Mouse (Mus musculus): ENCODE data around the gene Lrrc27. TPM values are rescaled to one million over a fixed set of nuclear protein-coding genes. Genes with fewer than 3 reads are reported as not detected.

Lrrc27 gene
- polyA plus RNA-seq, 1 experiment from 2014 or later: 2.8 TPM

- Histone ChIP-seq H3K4me2 (replicated peaks) (no peak overlapping the region), H3K9me3 (no peaks in the 10 kb centered on the region), H3K27me3 (no peaks in the 10 kb centered on the region), H3K36me3 (no peaks in the 10 kb centered on the region), H3K27ac (replicated peaks) (no peak overlapping the region), H3K4me3 (no peak overlapping the region), H3K9ac (replicated peaks) (no peak overlapping the region), H3K4me1 (peaks cover 13% of the 10 kb centered on the region)
- 78% methylated on average over 1 of the region's 1 CpGs for WGBS
- ATAC-seq (replicated peaks): no peak
These were observed 2.7 kb downstream of the Lrrc27 start for GRCm38 (mm10) chr7:139215516-139215915.

GRCm38 (mm10) chr7:139215946-139216345 is 3.2 kb downstream of the Lrrc27 start:
- H3K27me3 ChIP-seq: no peaks in the 10 kb centered on the region
- no peak overlapping the region for H3K9ac ChIP-seq (replicated peaks)
- WGBS: 95% methylated on average over 7 of the region's 7 CpGs
- no peaks in the 10 kb centered on the region for H3K9me3 ChIP-seq
- no peak overlapping the region for H3K27ac ChIP-seq (replicated peaks)
- no peaks in the 10 kb centered on the region for H3K36me3 ChIP-seq
- no peak overlapping the region for H3K4me3 ChIP-seq
- ATAC-seq (replicated peaks): no peak
- peaks cover 13% of the 10 kb centered on the region for H3K4me1 ChIP-seq
- H3K4me2 ChIP-seq (replicated peaks): no peak overlapping the region

DNA sequence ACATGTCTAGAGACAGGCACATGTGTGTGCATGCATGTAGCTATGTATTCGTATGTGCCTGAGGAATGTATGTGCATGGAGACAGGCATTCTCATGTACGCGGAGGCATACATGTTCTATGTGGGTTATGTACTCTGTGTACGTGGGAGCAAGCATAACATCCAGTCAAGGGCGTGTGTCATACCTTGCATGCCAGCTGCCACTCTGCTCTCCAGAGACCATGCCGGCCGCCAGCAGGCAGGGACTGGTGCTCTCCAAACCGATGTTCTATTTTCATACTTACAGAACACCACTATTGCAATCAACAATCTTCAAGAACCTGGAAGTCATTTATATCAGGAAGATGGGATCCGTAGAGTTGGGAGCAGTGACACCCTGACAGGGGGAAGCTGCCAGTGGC is 3.7 kb downstream of the Lrrc27 start:
- Histone ChIP-seq H3K27ac (replicated peaks) (no peak overlapping the region), H3K27me3 (no peaks in the 10 kb centered on the region), H3K4me1 (peaks cover 13% of the 10 kb centered on the region), H3K36me3 (no peaks in the 10 kb centered on the region), H3K9me3 (no peaks in the 10 kb centered on the region), H3K4me2 (replicated peaks) (no peak overlapping the region), H3K9ac (replicated peaks) (no peak overlapping the region), H3K4me3 (no peak overlapping the region)
- WGBS: 93% methylated on average over 9 of the region's 9 CpGs
- ATAC-seq (replicated peaks): no peak

DNA sequence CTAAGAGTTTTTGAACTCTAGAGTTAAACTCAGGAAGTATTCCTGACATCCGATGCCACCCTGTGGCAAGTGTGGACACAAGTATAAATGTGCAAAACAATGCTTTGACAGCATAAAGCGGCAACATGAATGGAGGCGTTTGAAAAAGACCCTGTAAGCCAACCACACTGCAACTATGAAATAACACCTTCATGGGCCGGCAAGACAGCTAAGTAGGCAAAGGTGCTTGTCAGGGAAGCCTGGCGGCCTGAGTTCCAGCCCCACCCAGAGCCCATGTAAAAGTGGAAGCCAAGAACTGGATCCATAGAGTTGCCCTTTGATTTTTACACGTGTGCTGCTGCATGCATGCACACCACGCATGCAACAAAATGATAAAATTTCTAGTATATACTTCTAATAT is 4.3 kb downstream of the Lrrc27 start:
- H3K9ac ChIP-seq (replicated peaks): no peak overlapping the region
- H3K4me2 ChIP-seq (replicated peaks): no peak overlapping the region
- H3K4me1 ChIP-seq: peaks cover 13% of the 10 kb centered on the region
- no peaks in the 10 kb centered on the region for H3K27me3 ChIP-seq
- H3K27ac ChIP-seq (replicated peaks): no peak overlapping the region
- 76% methylated on average over 7 of the region's 7 CpGs for WGBS
- no peak overlapping the region for H3K4me3 ChIP-seq
- no peaks in the 10 kb centered on the region for H3K36me3 ChIP-seq
- H3K9me3 ChIP-seq: no peaks in the 10 kb centered on the region
- ATAC-seq (replicated peaks): no peak

GRCm38 (mm10) chr7:139218641-139219415 is 6.0 kb downstream of the Lrrc27 start:
- no peaks in the 10 kb centered on the region for H3K36me3 ChIP-seq
- H3K27me3 ChIP-seq: no peaks in the 10 kb centered on the region
- peaks cover 2% of the 10 kb centered on the region for H3K4me1 ChIP-seq
- no peak overlapping the region for H3K9ac ChIP-seq (replicated peaks)
- ATAC-seq (replicated peaks): no peak
- no peak overlapping the region for H3K27ac ChIP-seq (replicated peaks)
- 67% methylated on average over 6 of the region's 6 CpGs for WGBS
- no peak overlapping the region for H3K4me2 ChIP-seq (replicated peaks)
- no peaks in the 10 kb centered on the region for H3K9me3 ChIP-seq
- H3K4me3 ChIP-seq: no peak overlapping the region

DNA sequence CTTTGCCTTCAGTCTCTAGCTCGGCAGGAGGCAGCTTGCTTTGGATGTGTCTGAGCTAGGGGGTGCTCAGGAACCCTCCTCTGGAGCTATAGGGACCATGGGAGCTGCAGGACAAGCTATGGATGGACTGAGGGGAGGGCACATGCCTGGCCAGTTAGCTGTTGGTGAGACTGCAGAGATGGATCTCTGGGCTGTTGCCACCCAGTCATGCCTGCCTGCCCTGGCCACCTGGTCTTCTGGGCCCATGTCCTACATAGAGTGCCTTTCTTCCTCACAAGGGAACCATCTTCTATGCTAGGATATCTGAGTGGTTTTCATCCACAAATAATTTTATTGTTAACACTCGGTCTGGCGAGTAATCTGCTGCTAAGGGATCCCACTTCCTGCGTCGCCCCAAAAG is 6.7 kb downstream of the Lrrc27 start:
- Histone ChIP-seq H3K27me3 (no peaks in the 10 kb centered on the region), H3K4me3 (no peak overlapping the region), H3K36me3 (no peaks in the 10 kb centered on the region), H3K4me2 (replicated peaks) (no peak overlapping the region), H3K9me3 (no peaks in the 10 kb centered on the region), H3K4me1 (no peaks in the 10 kb centered on the region), H3K27ac (replicated peaks) (no peak overlapping the region), H3K9ac (replicated peaks) (no peak overlapping the region)
- 87% methylated on average over 5 of the region's 5 CpGs for WGBS
- ATAC-seq (replicated peaks): no peak

GRCm38 (mm10) chr7:139220303-139220702 is 7.5 kb downstream of the Lrrc27 start:
- no peaks in the 10 kb centered on the region for H3K27me3 ChIP-seq
- H3K36me3 ChIP-seq: no peaks in the 10 kb centered on the region
- 53% methylated on average over 2 of the region's 2 CpGs for WGBS
- no peaks in the 10 kb centered on the region for H3K4me1 ChIP-seq
- no peak overlapping the region for H3K4me2 ChIP-seq (replicated peaks)
- H3K9me3 ChIP-seq: no peaks in the 10 kb centered on the region
- no peak overlapping the region for H3K9ac ChIP-seq (replicated peaks)
- ATAC-seq (replicated peaks): no peak
- H3K4me3 ChIP-seq: no peak overlapping the region
- no peak overlapping the region for H3K27ac ChIP-seq (replicated peaks)

DNA sequence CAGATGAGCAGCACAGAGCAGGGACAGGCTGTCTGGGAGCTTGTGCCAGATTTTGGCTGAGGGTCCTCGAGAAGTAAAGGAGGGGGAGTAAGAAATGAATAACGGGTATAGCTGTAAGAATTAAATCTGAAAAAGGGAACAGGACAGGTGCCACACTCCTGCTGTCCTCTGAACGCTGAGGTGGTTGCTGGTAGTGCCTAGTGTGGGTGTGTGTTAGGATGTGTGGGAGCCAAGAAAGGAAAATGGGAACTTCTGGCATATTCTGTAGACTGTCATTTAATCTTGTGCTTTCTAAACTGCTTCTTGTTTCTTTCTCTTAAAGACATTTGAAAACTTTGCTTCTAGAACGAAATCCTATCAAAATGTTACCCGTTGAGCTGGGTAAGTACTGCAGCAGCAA is 8.3 kb downstream of the Lrrc27 start:
- H3K27ac ChIP-seq (replicated peaks): no peak overlapping the region
- no peak overlapping the region for H3K4me2 ChIP-seq (replicated peaks)
- 88% methylated on average over 5 of the region's 5 CpGs for WGBS
- H3K9me3 ChIP-seq: no peaks in the 10 kb centered on the region
- no peaks in the 10 kb centered on the region for H3K4me1 ChIP-seq
- H3K27me3 ChIP-seq: no peaks in the 10 kb centered on the region
- no peaks in the 10 kb centered on the region for H3K36me3 ChIP-seq
- H3K4me3 ChIP-seq: no peak overlapping the region
- H3K9ac ChIP-seq (replicated peaks): no peak overlapping the region
- no peak for ATAC-seq (replicated peaks)

- Histone ChIP-seq H3K27me3 (no peaks in the 10 kb centered on the region), H3K9ac (replicated peaks) (no peak overlapping the region), H3K9me3 (no peaks in the 10 kb centered on the region), H3K27ac (replicated peaks) (no peak overlapping the region), H3K36me3 (no peaks in the 10 kb centered on the region), H3K4me2 (replicated peaks) (no peak overlapping the region), H3K4me1 (no peaks in the 10 kb centered on the region), H3K4me3 (no peak overlapping the region)
- WGBS: 53% methylated on average over 2 of the region's 2 CpGs
- ATAC-seq (replicated peaks): no peak
These were observed 9.1 kb downstream of the Lrrc27 start for GRCm38 (mm10) chr7:139221856-139222255.

DNA sequence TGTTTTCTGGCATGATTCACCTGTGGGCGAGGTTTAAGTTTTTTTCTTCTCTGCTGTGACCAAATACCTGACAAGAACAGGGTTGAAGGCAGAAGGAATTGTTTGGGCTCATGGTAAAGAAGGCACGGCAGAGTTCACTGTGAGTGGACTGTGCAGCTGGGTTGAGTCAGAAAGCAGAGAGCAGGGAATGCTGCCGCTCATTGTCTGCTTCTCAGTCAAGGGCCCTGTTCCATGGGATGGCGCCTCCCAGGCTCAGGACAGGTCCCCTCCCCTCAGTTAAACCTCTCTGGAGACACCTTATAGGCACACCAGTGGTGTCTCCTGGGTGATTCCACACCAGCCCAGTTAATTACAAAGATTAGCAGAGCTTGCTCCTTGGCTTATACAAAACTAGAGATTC is 9.6 kb downstream of the Lrrc27 start:
- Histone ChIP-seq H3K27ac (replicated peaks) (no peak overlapping the region), H3K4me1 (no peaks in the 10 kb centered on the region), H3K36me3 (no peaks in the 10 kb centered on the region), H3K4me2 (replicated peaks) (no peak overlapping the region), H3K9ac (replicated peaks) (no peak overlapping the region), H3K4me3 (no peak overlapping the region), H3K9me3 (no peaks in the 10 kb centered on the region), H3K27me3 (no peaks in the 10 kb centered on the region)
- WGBS: 68% methylated on average over 4 of the region's 4 CpGs
- no peak for ATAC-seq (replicated peaks)

DNA sequence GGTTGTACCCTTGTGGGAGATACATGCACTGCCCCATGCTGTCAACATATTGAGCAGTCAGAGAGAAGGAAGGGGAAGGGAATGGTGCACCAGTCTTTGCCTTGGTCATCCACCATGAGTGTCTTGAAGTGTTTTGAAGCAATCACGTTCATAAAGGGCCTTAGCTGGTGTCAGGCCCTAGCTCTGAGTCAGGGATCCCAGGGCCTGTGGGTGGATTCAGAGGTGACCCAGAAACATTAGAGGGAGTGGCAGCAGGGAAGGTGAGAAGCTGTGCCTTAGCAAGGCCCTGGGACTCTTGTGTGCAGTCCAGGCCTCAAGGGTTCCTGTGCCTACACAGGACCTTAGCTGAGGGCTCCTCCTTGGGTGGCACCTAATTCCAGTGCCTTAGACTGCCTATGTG is 11.3 kb downstream of the Lrrc27 start:
- H3K4me1 ChIP-seq: no peaks in the 10 kb centered on the region

DNA sequence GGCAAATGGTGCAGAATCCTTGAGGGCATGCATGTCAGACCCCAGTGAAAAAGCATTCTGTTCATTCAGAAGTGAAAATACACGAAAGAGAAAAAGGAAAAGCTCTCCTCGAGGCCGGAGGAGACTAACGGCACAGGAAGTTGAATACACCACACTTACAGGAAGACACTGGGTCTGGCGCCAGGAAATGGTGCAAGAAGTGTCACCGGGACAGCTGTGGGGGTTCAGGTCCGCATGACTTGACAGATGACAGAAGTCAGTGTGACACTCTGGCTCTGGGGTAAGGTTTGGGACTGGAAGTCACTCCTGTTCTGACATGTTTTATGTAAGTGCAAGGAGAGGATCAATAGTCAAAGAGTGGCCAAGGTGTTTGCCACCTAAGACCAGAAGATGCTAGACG is 11.9 kb downstream of the Lrrc27 start:
- Histone ChIP-seq H3K36me3 (no peaks in the 10 kb centered on the region), H3K9me3 (no peaks in the 10 kb centered on the region), H3K4me2 (replicated peaks) (no peak overlapping the region), H3K9ac (replicated peaks) (no peak overlapping the region), H3K4me3 (no peak overlapping the region), H3K4me1 (no peaks in the 10 kb centered on the region), H3K27ac (replicated peaks) (no peak overlapping the region), H3K27me3 (no peaks in the 10 kb centered on the region)
- ATAC-seq (replicated peaks): no peak
- WGBS: 81% methylated on average over 8 of the region's 8 CpGs

More for the DNA sequence above, 11.3 kb downstream of the Lrrc27 start:
- Histone ChIP-seq H3K4me3 (no peak overlapping the region), H3K9me3 (no peaks in the 10 kb centered on the region), H3K9ac (replicated peaks) (no peak overlapping the region), H3K36me3 (no peaks in the 10 kb centered on the region), H3K4me2 (replicated peaks) (no peak overlapping the region), H3K27ac (replicated peaks) (no peak overlapping the region), H3K27me3 (no peaks in the 10 kb centered on the region)
- 70% methylated on average over 1 of the region's 1 CpGs for WGBS
- no peak for ATAC-seq (replicated peaks)

- Histone ChIP-seq H3K4me2 (replicated peaks) (no peak overlapping the region), H3K27ac (replicated peaks) (no peak overlapping the region), H3K9ac (replicated peaks) (no peak overlapping the region), H3K4me1 (no peaks in the 10 kb centered on the region), H3K9me3 (no peaks in the 10 kb centered on the region), H3K36me3 (no peaks in the 10 kb centered on the region), H3K4me3 (no peak overlapping the region), H3K27me3 (no peaks in the 10 kb centered on the region)
- ATAC-seq (replicated peaks): no peak
- 90% methylated on average over 7 of the region's 7 CpGs for WGBS
These were observed 13.6 kb downstream of the Lrrc27 start for GRCm38 (mm10) chr7:139226416-139226815.

All from forebrain, embryonic 15.5 days (tissue).